Mouse (Mus musculus) cerebellum, adult 2 months (tissue): ENCODE results near the gene Klf9. TPM values are rescaled to one million over a fixed set of nuclear protein-coding genes. Genes with fewer than 3 reads are reported as not detected.

ENCODE experiments used
- DNase-seq, 2 experiments: peaks; one replicate each; pipeline ENCODE4 v3.0.0; 2021
- H3K27ac ChIP-seq: fragments of 200-500 bp; 2 replicates; pipeline ENCODE4 v1.5.1; 2012; ENCODE audit warnings: low read length, control low read depth, inconsistent platforms; ENCODE audit not compliant: insufficient read depth
- H3K27me3 ChIP-seq: fragments of 200-500 bp; 2 replicates; pipeline ENCODE4 v1.6.1; 2012; ENCODE audit warnings: inconsistent platforms, mild to moderate bottlenecking, low read length, moderate library complexity; ENCODE audit not compliant: control insufficient read depth, insufficient read depth
- H3K4me1 ChIP-seq: fragments of 200-500 bp; 2 replicates; pipeline ENCODE4 v1.6.1; 2011; ENCODE audit warnings: low read length; ENCODE audit not compliant: control insufficient read depth, insufficient read depth
- H3K4me3 ChIP-seq: fragments of 200-500 bp; replicated peaks from 2 replicates; pipeline ENCODE3; 2011; ENCODE audit warnings: mild to moderate bottlenecking, low read depth, low read length, control low read depth; ENCODE audit not compliant: insufficient read depth
- CTCF ChIP-seq: fragments of 200-500 bp; IDR thresholded peaks from 2 replicates; pipeline ENCODE4 v1.5.1; 2011; ENCODE audit warnings: low read depth, mild to moderate bottlenecking, control low read depth, low read length, moderate library complexity, borderline replicate concordance; ENCODE audit not compliant: insufficient read depth
- POLR2A ChIP-seq: fragments of 200-500 bp; IDR thresholded peaks from 2 replicates; pipeline ENCODE4 v1.6.1; 2011; ENCODE audit warnings: low read length, control low read depth, borderline replicate concordance; ENCODE audit not compliant: insufficient read depth
- WGBS: fragments of 180-500 bp; shearing (Covaris S2); methylation state at CpG from one replicate; pipeline ENCODE4 v1.1.7; 2018; 5-methylcytosine and 5-hydroxymethylcytosine counted together
- polyA plus RNA-seq: library from polyadenylated mRNA; depleted of rRNA; stranded (reverse); fragments of >200 nt; gene quantifications from 2 replicates; pipeline ENCODE4 v1.2.3, GENCODE M21; 2012; rRNA removed

The Klf9 gene
- polyA plus RNA-seq: 93.5 and 97.3 TPM in 2 replicates

DNA sequence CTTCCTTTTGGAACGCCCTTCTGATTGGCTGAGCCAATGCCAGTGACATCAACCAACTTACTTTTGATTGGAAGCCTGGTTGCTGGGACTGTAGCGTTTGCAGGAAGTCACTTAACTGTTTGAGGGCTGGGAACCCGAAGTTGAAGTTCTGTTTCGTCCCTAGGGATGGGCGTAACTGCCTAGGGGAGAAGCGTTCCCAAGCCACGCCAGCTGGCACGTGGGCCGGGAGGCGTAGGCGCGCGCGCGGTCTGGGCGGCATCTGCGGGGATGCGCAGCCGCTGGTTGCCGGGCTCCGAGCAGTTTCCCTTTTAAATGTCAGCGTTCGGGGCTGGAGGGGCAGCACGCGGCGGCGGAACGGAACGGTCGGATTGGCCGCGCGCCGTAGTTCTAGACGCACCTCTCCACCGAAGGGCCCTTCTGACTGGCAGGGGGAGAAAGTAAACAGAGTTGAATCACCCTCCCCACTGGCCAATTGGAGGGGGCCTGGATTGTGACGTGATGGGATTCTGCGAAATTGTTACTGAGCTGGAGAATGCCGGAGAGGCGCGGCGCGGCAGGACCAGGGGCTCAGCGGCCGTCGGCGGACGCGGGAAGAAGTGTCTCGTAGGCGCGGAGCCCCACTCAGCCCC lies at the start of gene Klf9:
Gene Klf9, plus strand, starts transcription at position 538 of the 629 bp plus-strand sequence.
- WGBS: under 1% methylated on average over 52 of the region's 52 CpGs
- Histone ChIP-seq H3K4me1 (peaks cover 2% of the 10 kb centered on the region; the same call in 1 of the 2 replicates), H3K27me3 (no peaks in the 10 kb centered on the region), H3K4me3 (peak within 1 kb of the TSS; percentile 98), H3K27ac (peak within 1 kb of the TSS; percentile 99)
- peak; percentile 91 for TF ChIP-seq POLR2A
- no peak for TF ChIP-seq CTCF
- peak; percentile 95 to 96 for DNase-seq

GRCm38 (mm10) chr19:23091586-23091985 lies 49.4 kb upstream of the Klf9 start:
- Histone ChIP-seq H3K27me3 (no peaks in the 10 kb centered on the region), H3K4me3 (no peak overlapping the region), H3K4me1 (no peaks in the 10 kb centered on the region), H3K27ac (no peak overlapping the region)
- WGBS: 87% methylated on average over 4 of the region's 4 CpGs
- DNase-seq: no peak
- no peak for TF ChIP-seq CTCF
- TF ChIP-seq POLR2A: no peak

GRCm38 (mm10) chr19:23093548-23093947 lies 47.5 kb upstream of the Klf9 start:
- TF ChIP-seq CTCF: no peak
- TF ChIP-seq POLR2A: no peak
- Histone ChIP-seq H3K27me3 (no peaks in the 10 kb centered on the region), H3K4me3 (no peak overlapping the region), H3K4me1 (no peaks in the 10 kb centered on the region), H3K27ac (no peak overlapping the region)
- DNase-seq: no peak
- 90% methylated on average over 5 of the region's 5 CpGs for WGBS

- H3K27me3 ChIP-seq: no peaks in the 10 kb centered on the region
- no peak overlapping the region for H3K27ac ChIP-seq
- 70% methylated on average over 3 of the region's 3 CpGs for WGBS
- no peak for DNase-seq
- H3K4me3 ChIP-seq: no peak overlapping the region
- no peaks in the 10 kb centered on the region for H3K4me1 ChIP-seq
- TF ChIP-seq CTCF (no peak), POLR2A (no peak)
These were observed 46.1 kb upstream of the Klf9 start for GRCm38 (mm10) chr19:23094906-23095305.

DNA sequence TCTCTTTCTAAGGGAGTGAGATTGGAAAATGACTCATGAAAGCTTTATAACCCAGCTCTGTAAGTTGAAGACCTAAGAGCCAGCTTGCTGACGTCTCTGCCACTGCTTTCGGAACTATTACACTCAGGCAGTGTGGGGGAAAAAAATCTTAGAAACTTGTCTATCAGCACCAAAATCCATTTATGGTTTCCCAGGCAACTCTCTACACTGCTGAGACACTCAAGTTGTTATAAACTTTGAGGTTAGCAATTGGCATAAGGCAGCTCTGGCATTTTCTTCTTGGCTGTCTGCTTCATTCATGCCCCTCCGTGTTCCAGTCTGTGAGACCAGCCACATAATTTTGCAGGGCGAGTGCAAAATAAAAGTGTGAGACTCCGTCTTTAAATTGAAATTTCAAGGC lies 34.2 kb upstream of the Klf9 start:
- no peak for TF ChIP-seq POLR2A
- TF ChIP-seq CTCF: no peak
- Histone ChIP-seq H3K4me1 (no peaks in the 10 kb centered on the region), H3K4me3 (no peak overlapping the region), H3K27ac (no peak overlapping the region), H3K27me3 (no peaks in the 10 kb centered on the region)
- DNase-seq: no peak
- 74% methylated on average over 5 of the region's 5 CpGs for WGBS

DNA sequence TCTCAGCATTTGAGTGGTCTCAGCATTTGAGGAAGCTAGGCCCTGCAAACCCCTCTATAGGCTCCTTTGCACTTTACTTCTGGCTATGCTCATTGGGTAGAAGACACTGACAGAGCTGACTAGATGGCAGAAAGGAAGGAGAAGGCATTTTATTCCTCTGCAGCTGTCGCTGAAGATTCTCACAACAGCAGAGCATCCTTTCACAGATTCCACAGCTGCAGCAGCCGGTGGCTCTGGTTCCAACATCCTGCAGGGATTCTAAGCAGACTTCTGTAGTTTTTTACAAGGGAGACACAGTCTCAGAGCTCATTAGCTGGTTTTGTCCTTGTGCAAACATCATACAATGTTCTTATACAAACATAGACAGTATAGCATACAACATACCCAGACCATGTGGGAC lies 33.7 kb upstream of the Klf9 start:
- Histone ChIP-seq H3K27ac (no peak overlapping the region), H3K27me3 (no peaks in the 10 kb centered on the region), H3K4me1 (no peaks in the 10 kb centered on the region), H3K4me3 (no peak overlapping the region)
- DNase-seq: no peak
- 67% methylated on average over 2 of the region's 2 CpGs for WGBS
- TF ChIP-seq POLR2A: no peak
- no peak for TF ChIP-seq CTCF

DNA sequence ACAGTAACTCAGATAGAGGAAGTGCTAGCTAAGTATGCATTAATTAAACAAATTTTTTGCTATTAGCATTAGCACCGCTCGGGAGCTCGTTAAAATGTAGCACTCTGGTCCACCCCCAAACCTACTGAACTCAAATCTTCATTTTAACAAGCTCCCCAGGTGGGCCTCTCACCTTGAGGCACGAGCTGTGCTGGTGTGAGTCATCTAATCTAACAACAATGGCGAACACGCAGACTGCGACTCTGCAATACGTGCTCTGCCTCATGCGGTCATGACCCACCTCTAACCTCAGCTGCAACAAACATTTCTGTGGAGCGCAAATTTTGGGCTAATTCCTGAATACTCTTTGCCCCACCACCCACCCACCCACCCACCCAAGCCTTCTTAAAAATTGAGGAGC lies 19.2 kb upstream of the Klf9 start:
- Histone ChIP-seq H3K4me3 (no peak overlapping the region), H3K4me1 (no peaks in the 10 kb centered on the region), H3K27ac (no peak overlapping the region), H3K27me3 (no peaks in the 10 kb centered on the region)
- TF ChIP-seq CTCF (no peak), POLR2A (no peak)
- 77% methylated on average over 10 of the region's 10 CpGs for WGBS
- peak in 1 of 2 experiments; percentile 12 for DNase-seq

DNA sequence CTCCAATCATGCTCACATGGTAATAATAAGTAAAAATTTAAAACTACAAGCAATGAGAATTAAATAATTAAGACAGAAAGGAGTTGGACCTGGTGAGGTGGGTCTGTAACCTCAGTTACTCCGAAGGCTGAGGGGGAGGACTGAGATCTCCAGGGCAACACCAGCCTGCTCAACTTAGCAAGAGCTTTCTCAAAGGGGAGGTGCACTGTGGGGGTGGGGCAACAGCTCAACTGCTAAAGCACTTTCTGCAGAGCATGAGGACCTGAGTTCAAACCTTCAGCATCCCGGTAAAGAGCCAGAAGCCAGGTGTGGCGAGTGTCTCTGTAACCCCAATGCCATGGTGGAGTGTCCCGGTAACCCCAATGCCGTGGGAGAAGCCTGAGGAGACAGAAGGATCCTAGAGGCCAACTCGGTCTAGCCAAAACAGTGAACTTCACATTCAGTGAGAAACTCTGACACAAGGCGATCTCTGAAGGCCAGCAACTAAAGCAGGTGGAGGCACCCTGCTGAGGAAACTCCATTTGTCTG lies 16.9 kb upstream of the Klf9 start:
- TF ChIP-seq CTCF: no peak
- Histone ChIP-seq H3K27me3 (no peaks in the 10 kb centered on the region), H3K4me1 (no peaks in the 10 kb centered on the region), H3K4me3 (no peak overlapping the region), H3K27ac (no peak overlapping the region)
- WGBS: 87% methylated on average over 7 of the region's 7 CpGs
- no peak for DNase-seq
